Mouse (Mus musculus): ENCODE measurements around the gene AC131692.1. TPM values are rescaled to one million over a fixed set of nuclear protein-coding genes. Genes with fewer than 3 reads are reported as not detected.
A peak's percentile ranks its signal among the peaks of the same experiment; 100 is the strongest.

The AC131692.1 gene
- polyA plus RNA-seq (2014; fragmentation: Nextera tagmentation; extraction: Ambion mirVana), result 0.22 and 0.59 TPM in 2 replicates

GRCm38 (mm10) chr19:6094119-6094518, at the start of gene AC131692.1:
AC131692.1 (plus strand) TSS chr19:6094419.
- H3K9me3 ChIP-seq (ENCODE audit: control insufficient read depth, low read length), result no peaks in the 10 kb centered on the region
- H3K4me1 ChIP-seq (replicated peaks; ENCODE audit: control insufficient read depth, insufficient read depth, low read length), result no peaks in the 10 kb centered on the region
- no peak within 1 kb of the TSS for H3K27ac ChIP-seq (ENCODE audit: low read depth)
- ATAC-seq (replicated peaks; ENCODE audit: low FRiP score, low TSS enrichment, low read depth) (no peak), DNase-seq (ENCODE audit: low spot score) (no peak)
- WGBS, result 86% methylated on average over 7 of the region's 7 CpGs
- peaks cover 58% of the 10 kb centered on the region for H3K36me3 ChIP-seq (ENCODE audit: control insufficient read depth, insufficient read depth, low read length)
- no peak within 1 kb of the TSS for H3K9ac ChIP-seq (ENCODE audit: low read length)
- H3K4me2 ChIP-seq (ENCODE audit: low read length), result no peak within 1 kb of the TSS
- H3K4me3 ChIP-seq (ENCODE audit: low read depth, low read length), result no peak within 1 kb of the TSS
- H3K27me3 ChIP-seq (replicated peaks; ENCODE audit: control insufficient read depth, insufficient read depth, low read length), result no peaks in the 10 kb centered on the region

DNA sequence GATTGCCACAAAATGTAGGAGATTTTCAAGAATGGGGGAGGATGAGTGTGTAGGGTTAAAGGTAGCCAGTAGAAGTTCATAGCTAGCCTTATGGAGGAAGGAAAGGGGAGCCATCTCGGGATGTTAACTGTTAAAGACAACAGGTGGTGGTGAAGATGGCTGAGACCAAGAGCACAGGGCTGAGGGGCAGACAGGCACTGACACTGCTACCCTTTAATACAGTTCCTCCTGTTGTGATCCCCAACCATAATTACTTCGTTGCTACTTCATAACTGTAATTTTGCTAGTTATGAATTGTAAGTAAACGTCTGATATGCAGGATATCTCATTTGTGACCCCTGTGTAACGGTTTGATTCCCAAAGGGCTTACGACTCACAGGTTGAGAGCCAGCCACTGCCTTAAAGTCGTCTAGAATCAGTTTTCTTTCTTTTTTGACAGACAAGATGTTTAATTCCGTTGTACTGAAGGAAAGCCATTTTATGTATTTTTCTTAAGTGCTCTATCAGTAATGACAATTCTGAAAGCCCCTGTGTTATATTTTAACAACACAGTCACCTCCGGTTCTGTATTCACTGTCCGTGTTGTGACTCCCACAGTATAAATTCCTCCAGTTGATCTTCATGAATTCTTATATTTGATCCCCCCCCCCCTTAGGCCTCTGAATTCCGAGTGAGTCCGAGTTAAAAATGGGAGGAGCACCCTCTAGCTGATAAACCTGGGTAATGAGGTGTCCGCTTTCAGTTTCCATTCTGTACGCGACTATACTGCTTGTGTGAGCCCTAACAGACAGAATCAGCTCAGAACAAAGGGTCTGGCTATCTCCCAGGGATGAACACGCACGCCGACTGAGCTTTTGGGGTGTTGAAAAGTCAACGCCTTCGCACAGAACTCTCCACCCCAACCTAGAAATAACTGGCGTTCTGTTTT, 48.6 kb upstream of the AC131692.1 start:
- Histone ChIP-seq H3K36me3 (ENCODE audit: control insufficient read depth, insufficient read depth, low read length) (peaks cover 23% of the 10 kb centered on the region), H3K4me2 (ENCODE audit: low read length) (peak overlapping the region; percentile 97), H3K9ac (ENCODE audit: low read length) (peak overlapping the region; percentile 81), H3K9me3 (ENCODE audit: control insufficient read depth, low read length) (no peaks in the 10 kb centered on the region), H3K27ac (ENCODE audit: low read depth) (peak overlapping the region; percentile 97), H3K4me3 (ENCODE audit: low read depth, low read length) (peak overlapping the region; percentile 60), H3K27me3 (replicated peaks; ENCODE audit: control insufficient read depth, insufficient read depth, low read length) (no peaks in the 10 kb centered on the region), H3K4me1 (replicated peaks; ENCODE audit: control insufficient read depth, insufficient read depth, low read length) (peaks cover 15% of the 10 kb centered on the region)
- 16% methylated on average over 20 of the region's 20 CpGs for WGBS
- ATAC-seq (replicated peaks; ENCODE audit: low FRiP score, low TSS enrichment, low read depth) (peak; percentile 42), DNase-seq (ENCODE audit: low spot score) (no peak)

- Histone ChIP-seq H3K27me3 (replicated peaks; ENCODE audit: control insufficient read depth, insufficient read depth, low read length) (no peaks in the 10 kb centered on the region), H3K36me3 (ENCODE audit: control insufficient read depth, insufficient read depth, low read length) (peaks cover 32% of the 10 kb centered on the region), H3K4me3 (ENCODE audit: low read depth, low read length) (peak within 1 kb of the TSS; percentile 60), H3K4me1 (replicated peaks; ENCODE audit: control insufficient read depth, insufficient read depth, low read length) (peaks cover 15% of the 10 kb centered on the region), H3K4me2 (ENCODE audit: low read length) (peak within 1 kb of the TSS; percentile 97), H3K9ac (ENCODE audit: low read length) (peak within 1 kb of the TSS; percentile 81), H3K9me3 (ENCODE audit: control insufficient read depth, low read length) (no peaks in the 10 kb centered on the region), H3K27ac (ENCODE audit: low read depth) (peak within 1 kb of the TSS; percentile 97)
- under 1% methylated on average over 65 of the region's 65 CpGs for WGBS
- DNase-seq (ENCODE audit: low spot score), result peak; percentile 94
- peak; percentile 88 for ATAC-seq (replicated peaks; ENCODE audit: low FRiP score, low TSS enrichment, low read depth)
These were observed 47.7 kb upstream of the AC131692.1 start, which contains the start of gene Syvn1 for GRCm38 (mm10) chr19:6046294-6047153. Syvn1 (plus strand) TSS chr19:6046576.

DNA sequence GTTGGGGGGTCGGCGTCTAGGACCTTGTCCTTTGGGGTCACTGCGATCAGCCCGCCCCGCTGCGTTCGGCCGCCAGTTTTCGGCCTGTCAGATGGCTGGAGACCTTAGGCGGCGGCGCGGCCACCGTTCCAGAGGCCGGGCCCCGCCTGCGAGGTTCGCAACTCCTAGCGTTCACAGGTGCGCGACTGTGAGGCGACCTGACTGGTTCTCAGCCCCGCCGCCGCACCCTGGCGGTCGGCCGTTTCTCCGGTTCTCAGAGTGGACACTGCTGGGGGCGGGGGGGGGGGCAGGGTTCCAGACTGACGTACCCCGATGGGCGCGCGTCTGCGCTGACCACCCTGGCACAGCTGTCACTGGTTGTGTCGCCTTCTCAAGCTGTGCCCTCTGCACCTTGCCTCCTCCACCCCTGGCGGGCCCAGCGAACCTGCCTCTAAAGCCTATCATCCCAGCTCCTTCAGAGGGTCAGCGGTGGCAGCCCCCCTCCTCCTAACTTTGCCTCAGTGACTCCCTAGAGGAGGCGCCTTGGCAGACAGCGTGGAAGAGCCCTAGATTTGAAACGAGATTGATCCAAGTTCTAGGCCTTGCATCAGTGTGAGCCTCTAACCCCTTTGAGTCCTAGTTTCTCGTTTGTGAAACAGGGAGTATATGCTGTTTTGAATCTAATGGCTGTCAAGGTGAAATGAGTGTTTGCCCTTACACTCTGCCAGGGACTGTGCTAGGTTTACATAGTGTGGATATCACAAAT, 46.9 kb upstream of the AC131692.1 start:
- peak overlapping the region; percentile 81 for H3K9ac ChIP-seq (ENCODE audit: low read length)
- H3K27ac ChIP-seq (ENCODE audit: low read depth), result peak overlapping the region; percentile 97
- peak; percentile 7 for ATAC-seq (replicated peaks; ENCODE audit: low FRiP score, low TSS enrichment, low read depth)
- no peaks in the 10 kb centered on the region for H3K9me3 ChIP-seq (ENCODE audit: control insufficient read depth, low read length)
- peaks cover 40% of the 10 kb centered on the region for H3K36me3 ChIP-seq (ENCODE audit: control insufficient read depth, insufficient read depth, low read length)
- peak; percentile 65 for DNase-seq (ENCODE audit: low spot score)
- H3K4me2 ChIP-seq (ENCODE audit: low read length), result peak overlapping the region; percentile 97
- 3% methylated on average over 44 of the region's 44 CpGs for WGBS
- peak overlapping the region; percentile 60 for H3K4me3 ChIP-seq (ENCODE audit: low read depth, low read length)
- peaks cover 15% of the 10 kb centered on the region for H3K4me1 ChIP-seq (replicated peaks; ENCODE audit: control insufficient read depth, insufficient read depth, low read length)
- no peaks in the 10 kb centered on the region for H3K27me3 ChIP-seq (replicated peaks; ENCODE audit: control insufficient read depth, insufficient read depth, low read length)

DNA sequence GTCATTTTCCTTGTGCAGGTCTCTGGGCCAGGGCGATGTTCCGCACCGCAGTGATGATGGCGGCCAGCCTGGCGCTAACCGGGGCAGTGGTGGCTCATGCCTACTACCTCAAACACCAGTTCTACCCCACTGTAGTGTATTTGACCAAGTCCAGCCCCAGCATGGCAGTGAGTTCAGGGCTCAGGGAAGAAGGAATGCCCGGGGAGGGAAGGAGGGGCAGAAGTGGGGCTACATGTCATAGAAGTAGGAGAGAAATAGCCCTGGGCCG, 46.4 kb upstream of the AC131692.1 start:
- Histone ChIP-seq H3K4me2 (ENCODE audit: low read length) (peak overlapping the region; percentile 97), H3K9me3 (ENCODE audit: control insufficient read depth, low read length) (no peaks in the 10 kb centered on the region), H3K9ac (ENCODE audit: low read length) (peak overlapping the region; percentile 81), H3K36me3 (ENCODE audit: control insufficient read depth, insufficient read depth, low read length) (peaks cover 45% of the 10 kb centered on the region), H3K27ac (ENCODE audit: low read depth) (no peak overlapping the region), H3K4me1 (replicated peaks; ENCODE audit: control insufficient read depth, insufficient read depth, low read length) (peaks cover 15% of the 10 kb centered on the region), H3K4me3 (ENCODE audit: low read depth, low read length) (peak overlapping the region; percentile 60), H3K27me3 (replicated peaks; ENCODE audit: control insufficient read depth, insufficient read depth, low read length) (no peaks in the 10 kb centered on the region)
- DNase-seq (ENCODE audit: low spot score) (no peak), ATAC-seq (replicated peaks; ENCODE audit: low FRiP score, low TSS enrichment, low read depth) (no peak)
- WGBS, result 76% methylated on average over 8 of the region's 8 CpGs

DNA sequence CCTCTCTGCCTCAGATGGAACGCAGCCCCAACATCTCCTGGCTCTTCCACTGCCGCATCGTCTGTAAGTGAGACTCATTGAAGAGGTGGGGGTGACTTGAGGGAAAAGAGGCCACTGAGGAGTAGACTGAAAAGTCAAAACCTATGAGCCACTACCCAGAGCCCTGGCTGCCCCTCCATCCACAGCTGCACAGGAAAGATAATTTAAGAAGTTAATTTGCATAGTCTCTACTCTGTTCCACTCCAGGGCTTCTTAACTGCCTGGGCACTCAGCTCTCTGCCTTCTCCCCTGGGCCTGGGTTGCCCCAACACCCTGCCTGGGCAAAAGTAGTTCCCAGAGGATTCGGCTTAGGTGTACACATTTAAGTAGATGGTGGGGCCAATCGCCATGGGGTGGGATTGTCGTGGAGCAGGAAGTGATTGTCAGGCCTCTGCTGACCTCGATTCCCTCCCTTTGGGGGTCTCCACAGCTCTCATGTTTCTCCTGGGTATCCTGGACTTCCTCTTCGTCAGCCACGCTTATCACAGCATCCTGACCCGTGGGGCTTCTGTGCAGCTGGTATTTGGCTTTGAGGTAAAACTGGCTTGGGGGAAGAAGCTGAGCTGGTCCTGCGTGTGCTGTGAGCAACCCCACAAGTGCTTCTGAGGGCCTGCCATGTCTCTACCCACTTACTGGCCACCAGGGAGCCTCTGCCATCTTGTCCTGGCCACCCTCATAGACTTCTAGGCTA, 45.4 kb upstream of the AC131692.1 start:
- H3K9me3 ChIP-seq (ENCODE audit: control insufficient read depth, low read length), result no peaks in the 10 kb centered on the region
- 89% methylated on average over 11 of the region's 11 CpGs for WGBS
- H3K27ac ChIP-seq (ENCODE audit: low read depth), result no peak overlapping the region
- peaks cover 56% of the 10 kb centered on the region for H3K36me3 ChIP-seq (ENCODE audit: control insufficient read depth, insufficient read depth, low read length)
- H3K9ac ChIP-seq (ENCODE audit: low read length), result no peak overlapping the region
- ATAC-seq (replicated peaks; ENCODE audit: low FRiP score, low TSS enrichment, low read depth) (no peak), DNase-seq (ENCODE audit: low spot score) (no peak)
- H3K4me2 ChIP-seq (ENCODE audit: low read length), result no peak overlapping the region
- H3K4me3 ChIP-seq (ENCODE audit: low read depth, low read length), result no peak overlapping the region
- H3K4me1 ChIP-seq (replicated peaks; ENCODE audit: control insufficient read depth, insufficient read depth, low read length), result peaks cover 15% of the 10 kb centered on the region
- H3K27me3 ChIP-seq (replicated peaks; ENCODE audit: control insufficient read depth, insufficient read depth, low read length), result no peaks in the 10 kb centered on the region

DNA sequence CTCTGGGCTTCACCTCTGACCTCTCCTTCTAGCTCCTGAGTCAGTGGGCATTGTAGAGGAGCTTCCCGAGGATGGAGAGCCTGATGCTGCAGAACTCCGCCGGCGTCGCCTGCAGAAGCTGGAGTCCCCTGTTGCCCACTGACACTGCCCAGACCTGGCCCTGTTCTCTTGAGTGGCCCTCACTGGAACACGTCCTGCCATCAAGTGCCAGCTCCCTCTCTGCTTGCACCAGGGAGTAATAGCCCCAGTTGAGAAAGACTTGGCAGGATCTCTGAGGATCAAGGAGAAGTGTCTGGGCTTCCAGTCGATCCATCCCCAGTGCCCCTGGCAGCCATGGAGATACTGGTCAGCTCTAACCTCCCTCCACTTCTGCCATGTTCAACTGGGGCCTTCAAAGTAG, 41.7 kb upstream of the AC131692.1 start:
- no peaks in the 10 kb centered on the region for H3K9me3 ChIP-seq (ENCODE audit: control insufficient read depth, low read length)
- 82% methylated on average over 7 of the region's 7 CpGs for WGBS
- H3K4me1 ChIP-seq (replicated peaks; ENCODE audit: control insufficient read depth, insufficient read depth, low read length), result peaks cover 17% of the 10 kb centered on the region
- H3K4me2 ChIP-seq (ENCODE audit: low read length), result no peak overlapping the region
- no peaks in the 10 kb centered on the region for H3K27me3 ChIP-seq (replicated peaks; ENCODE audit: control insufficient read depth, insufficient read depth, low read length)
- no peak overlapping the region for H3K4me3 ChIP-seq (ENCODE audit: low read depth, low read length)
- DNase-seq (ENCODE audit: low spot score), result no peak
- peaks cover 82% of the 10 kb centered on the region for H3K36me3 ChIP-seq (ENCODE audit: control insufficient read depth, insufficient read depth, low read length)
- H3K9ac ChIP-seq (ENCODE audit: low read length), result no peak overlapping the region
- H3K27ac ChIP-seq (ENCODE audit: low read depth), result no peak overlapping the region
- ATAC-seq (replicated peaks; ENCODE audit: low FRiP score, low TSS enrichment, low read depth), result no peak

GRCm38 (mm10) chr19:6054296-6054695, 39.9 kb upstream of the AC131692.1 start:
- Histone ChIP-seq H3K4me2 (ENCODE audit: low read length) (no peak overlapping the region), H3K36me3 (ENCODE audit: control insufficient read depth, insufficient read depth, low read length) (peaks cover 81% of the 10 kb centered on the region), H3K27me3 (replicated peaks; ENCODE audit: control insufficient read depth, insufficient read depth, low read length) (no peaks in the 10 kb centered on the region), H3K9me3 (ENCODE audit: control insufficient read depth, low read length) (no peaks in the 10 kb centered on the region), H3K9ac (ENCODE audit: low read length) (no peak overlapping the region), H3K4me1 (replicated peaks; ENCODE audit: control insufficient read depth, insufficient read depth, low read length) (peaks cover 16% of the 10 kb centered on the region), H3K27ac (ENCODE audit: low read depth) (no peak overlapping the region), H3K4me3 (ENCODE audit: low read depth, low read length) (no peak overlapping the region)
- 81% methylated on average over 5 of the region's 5 CpGs for WGBS
- no peak for ATAC-seq (replicated peaks; ENCODE audit: low FRiP score, low TSS enrichment, low read depth)
- no peak for DNase-seq (ENCODE audit: low spot score)
